In genomic region chr7:132610468-132611318, GRCm38 (mm10) we compare ENCODE assay signal across 8 mouse cellular contexts. TPM values are rescaled to one million over a fixed set of nuclear protein-coding genes. Genes with fewer than 3 reads are reported as not detected.
DNase-seq lines count a peak whose midpoint lies in the region; ATAC-seq and TF ChIP-seq lines count a peak whose summit lies in the region.

Gene Lhpp, plus strand, starts transcription at chr7:132610638.

- intact Hi-C loops in gastrocnemius, adult 2 months (cut with DNase I) = no loop called here

- peak within 1 kb of the TSS; percentile 70 for H3K9ac ChIP-seq in hindbrain, embryonic 16.5 days (ENCODE audit: low read depth, low read length)

- H3K27ac ChIP-seq in gastrocnemius, adult 2 months = peak within 1 kb of the TSS; percentile 93
- peak within 1 kb of the TSS; percentile 46; the same call in 1 of the 2 replicates for H3K27ac ChIP-seq in hindbrain, embryonic 16.5 days (ENCODE audit: low read depth, low read length)
- H3K27ac ChIP-seq in macrophage = 0 out of 2 replicates have a peak within 1 kb of the TSS, but pooled peaks have one; percentile 7

- H3K4me2 ChIP-seq in hindbrain, embryonic 16.5 days (ENCODE audit: low read length) = peak within 1 kb of the TSS; percentile 65

- peak within 1 kb of the TSS; percentile 72 for H3K4me3 ChIP-seq in gastrocnemius, adult 2 months
- peak within 1 kb of the TSS; percentile 63 for H3K4me3 ChIP-seq in hindbrain, embryonic 16.5 days (ENCODE audit: low read length)
- H3K4me3 ChIP-seq in macrophage (ENCODE audit: inconsistent target) = peak within 1 kb of the TSS; percentile 44

- H3K27me3 ChIP-seq in hindbrain, embryonic 16.5 days (replicated peaks; ENCODE audit: control insufficient read depth, insufficient read depth, low read length) = no peaks in the 10 kb centered on the region

- no peaks in the 10 kb centered on the region for H3K9me3 ChIP-seq in hindbrain, embryonic 16.5 days (ENCODE audit: control insufficient read depth, low read length)

- peak; percentile 90 for DNase-seq in gastrocnemius, adult 2 months
- peak; percentile 74 to 84 for DNase-seq in left cerebral cortex, adult 18-20 months (ENCODE audit: low spot score in 2 of 2)
- peak; percentile 71 for DNase-seq in retina, postnatal 7 days (ENCODE audit: low read depth, low spot score)
- DNase-seq in urinary bladder, adult 2 months (ENCODE audit: low spot score) = peak; percentile 66

- WGBS in hindbrain, embryonic 16.5 days = 8% methylated on average over 44 of the region's 44 CpGs
- WGBS in macrophage (ENCODE audit: missing documents) = 9% methylated on average over 44 of the region's 44 CpGs

- peaks cover 7% of the 10 kb centered on the region for H3K4me1 ChIP-seq in hindbrain, embryonic 16.5 days (ENCODE audit: control insufficient read depth, insufficient read depth, low read depth, low read length)

- no peaks in the 10 kb centered on the region for H3K36me3 ChIP-seq in hindbrain, embryonic 16.5 days (ENCODE audit: control insufficient read depth, insufficient read depth, low read length)
- no peaks in the 10 kb centered on the region for H3K36me3 ChIP-seq in macrophage (ENCODE audit: inconsistent target)

- no peaks in the 10 kb centered on the region for H3K79me2 ChIP-seq in macrophage (ENCODE audit: inconsistent target)

- TF ChIP-seq CTCF in gastrocnemius, adult 2 months (IDR thresholded peaks at IDR 0.05) = no peak

- peak; percentile 92 for ATAC-seq in activated CD4-positive, CD25-positive, alpha-beta regulatory T cell, adult 4 months
- peak; percentile 95 for ATAC-seq in common myeloid progenitor, adult 5-6 weeks (replicated peaks; ENCODE audit: low read depth, poor library complexity, severe bottlenecking)
- ATAC-seq in hindbrain, embryonic 16.5 days = peak; percentile 94

RNA-seq across cellular contexts. Expression of gene Lhpp, which starts in this region (rescaled TPM):
- polyA plus RNA-seq in activated CD4-positive, CD25-positive, alpha-beta regulatory T cell, adult 4 months (2017; shearing (Covaris generic)) = 1 to 10 TPM; 4.2 to 4.6 TPM
- 11.6 and 11.7 TPM in 2 replicates for total RNA-seq in common myeloid progenitor, adult 5-6 weeks (2017)
- total RNA-seq in gastrocnemius, adult 2 months (2021) = 10 to 100 TPM; 10.8 to 11.1 TPM
- polyA plus RNA-seq in hindbrain, embryonic 16.5 days (2015; fragmentation: Nextera tagmentation; extraction: Ambion mirVana) = 56.2 and 56.4 TPM in 2 replicates
- total RNA-seq in left cerebral cortex, adult 18-20 months (2021) = 10 to 100 TPM; 15.0 to 16.4 TPM
- total RNA-seq in macrophage (2018; cell fraction: chromatin; rRNA removed) = 10 to 100 TPM in 11 of 26 experiments, 1 to 10 TPM in 14, not detected in 1; 2.3 to 18.6 (median 9.1) TPM
- total RNA-seq in macrophage (2018; cell fraction: cytosol; rRNA removed) = 10 to 100 TPM; 10.2 to 26.4 (median 18.1) TPM
- total RNA-seq in macrophage (2018; cell fraction: nucleus; rRNA removed) = 10 to 100 TPM in 6 of 26 experiments, 1 to 10 TPM in 20; 2.6 to 17.6 (median 6.5) TPM
- polyA plus RNA-seq in macrophage (2018) = 15.6 to 23.7 TPM (median 21.2 TPM) in 3 replicates
- 21.0 and 23.7 TPM in 2 replicates for polyA plus RNA-seq in urinary bladder, adult 2 months (2012; rRNA removed)

Comparison
In these comparisons a context has a peak if more than half of its experiments do, and no peak if none do; other contexts are left out.
1. Peak in every context shown above with its lines: DNase-seq, ATAC-seq, H3K4me3 ChIP-seq and H3K27ac ChIP-seq.
2. H3K27ac ChIP-seq: peak in every context shown above with its lines; median percentile 93 in gastrocnemius, adult 2 months; 46 in hindbrain, embryonic 16.5 days; 7 in macrophage.